Mouse (Mus musculus) olfactory bulb, adult 2 months (tissue): ENCODE measurements around the gene St5.

ENCODE experiments used
- CTCF ChIP-seq: fragments of 200-500 bp; IDR thresholded peaks from 2 replicates; pipeline ENCODE4 v1.5.1; 2012; ENCODE audit warnings: low read depth, mild to moderate bottlenecking, low read length, moderate library complexity; ENCODE audit not compliant: insufficient read depth
- POLR2A ChIP-seq: fragments of 200-500 bp; IDR thresholded peaks from 2 replicates; pipeline ENCODE4 v1.6.1; 2012; ENCODE audit warnings: mild to moderate bottlenecking, low read depth, low read length, moderate library complexity; ENCODE audit not compliant: insufficient read depth

- no peak for TF ChIP-seq POLR2A
- no peak for TF ChIP-seq CTCF
Measured at GRCm38 (mm10) chr7:109723697-109724096, 20.3 kb upstream of the St5 start, which contains the start of gene BC051019.
